Mouse (Mus musculus) frontal cortex, adult (tissue): ENCODE results near the gene Sema3b.
"Not testable (repeated sequence)": the region's sequence is repeated elsewhere in the genome, so short reads cannot be mapped to it uniquely, and the experiment has no call there.

Experiments used
- ATAC-seq: cut with Nextera tagmentation; 2 replicates; pipeline ENCODE4 v1.9.2; 2017; ENCODE audit warnings: mild to moderate bottlenecking, moderate library complexity, mixed read lengths; ENCODE audit not compliant: low TSS enrichment

Gene Sema3b

DNA sequence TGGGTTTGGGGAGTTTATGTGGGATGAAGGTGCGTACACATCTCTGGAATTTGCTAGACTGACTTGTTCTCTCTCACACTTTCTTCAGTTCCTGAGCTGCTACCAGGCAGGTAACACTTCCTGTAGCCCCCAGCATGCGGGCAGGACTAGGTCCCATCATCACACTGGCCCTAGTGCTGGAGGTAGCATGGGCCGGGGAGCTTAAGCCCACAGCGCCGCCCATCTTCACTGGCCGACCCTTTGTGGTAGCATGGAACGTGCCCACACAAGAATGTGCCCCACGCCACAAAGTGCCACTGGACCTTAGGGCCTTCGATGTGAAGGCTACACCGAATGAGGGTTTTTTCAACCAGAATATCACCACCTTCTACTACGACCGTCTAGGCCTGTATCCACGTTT is 39.0 kb downstream of the Sema3b start:
- ATAC-seq: no peak

DNA sequence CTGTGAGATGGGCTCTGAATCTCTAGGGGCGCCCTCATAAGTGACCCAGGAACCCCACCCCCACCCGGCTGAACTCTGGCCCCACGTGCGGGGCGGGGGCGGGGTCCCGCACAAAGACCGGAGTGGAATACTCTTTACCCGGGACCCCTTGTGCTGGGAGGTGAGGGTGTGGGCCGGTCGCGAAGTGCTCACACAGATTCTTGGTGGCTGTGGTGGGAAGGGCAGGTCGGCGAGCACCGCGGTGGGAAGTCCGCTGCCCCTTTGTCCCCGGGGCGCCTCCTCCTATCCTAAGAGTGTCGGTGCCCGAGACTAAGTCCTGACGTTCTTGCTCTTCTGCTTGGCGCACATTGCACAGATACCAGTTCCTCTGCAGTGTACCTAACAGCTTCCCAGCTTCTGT is 39.8 kb downstream of the Sema3b start:
- ATAC-seq: 0 out of 2 replicates have a peak, but pooled peaks have one; percentile 1

DNA sequence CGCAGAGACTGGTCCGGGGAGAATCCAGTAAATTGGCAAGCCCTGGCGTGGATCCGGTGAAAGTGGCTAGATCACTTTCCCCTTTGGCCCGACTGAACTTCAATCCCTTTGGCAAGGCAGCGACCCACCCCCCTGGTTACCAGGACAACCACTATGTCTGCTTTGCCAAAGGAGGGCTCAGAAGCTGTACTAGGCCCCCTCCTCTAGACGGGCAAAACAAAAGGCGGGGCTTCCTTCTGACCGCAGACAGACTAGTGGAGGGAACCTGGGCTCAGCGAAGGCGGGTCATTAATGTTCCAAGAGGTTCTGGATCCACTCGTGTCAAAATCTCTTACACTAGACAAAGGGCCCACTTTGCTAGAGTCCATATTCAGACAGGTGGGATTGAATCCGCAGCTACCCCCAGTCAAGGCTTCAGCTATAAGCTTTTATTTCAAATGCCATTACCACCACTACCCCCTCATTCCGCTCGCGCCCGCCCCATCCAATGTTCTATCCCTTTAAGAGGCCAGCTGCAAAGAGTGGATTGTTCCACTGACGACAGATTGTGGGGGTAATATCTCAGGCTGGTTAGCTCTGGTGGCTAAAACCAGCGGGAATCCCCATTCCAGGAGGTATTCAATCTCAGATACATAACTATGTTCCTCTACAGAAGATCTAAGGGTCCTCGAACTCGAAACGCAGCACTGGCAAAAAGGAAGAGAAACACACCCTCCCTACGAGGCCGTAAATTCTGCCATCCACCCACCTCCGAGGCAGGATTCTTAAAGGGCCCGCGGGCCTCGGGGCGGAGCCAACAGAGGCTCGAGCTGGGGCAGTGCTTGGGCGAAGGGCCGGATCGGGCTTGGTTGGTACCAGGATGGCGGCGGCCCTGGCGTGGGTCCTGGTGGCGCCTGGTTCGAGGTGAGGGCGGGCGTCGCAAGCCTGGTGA is 40.4 kb downstream of the Sema3b start:
- peak; percentile 77 for ATAC-seq

DNA sequence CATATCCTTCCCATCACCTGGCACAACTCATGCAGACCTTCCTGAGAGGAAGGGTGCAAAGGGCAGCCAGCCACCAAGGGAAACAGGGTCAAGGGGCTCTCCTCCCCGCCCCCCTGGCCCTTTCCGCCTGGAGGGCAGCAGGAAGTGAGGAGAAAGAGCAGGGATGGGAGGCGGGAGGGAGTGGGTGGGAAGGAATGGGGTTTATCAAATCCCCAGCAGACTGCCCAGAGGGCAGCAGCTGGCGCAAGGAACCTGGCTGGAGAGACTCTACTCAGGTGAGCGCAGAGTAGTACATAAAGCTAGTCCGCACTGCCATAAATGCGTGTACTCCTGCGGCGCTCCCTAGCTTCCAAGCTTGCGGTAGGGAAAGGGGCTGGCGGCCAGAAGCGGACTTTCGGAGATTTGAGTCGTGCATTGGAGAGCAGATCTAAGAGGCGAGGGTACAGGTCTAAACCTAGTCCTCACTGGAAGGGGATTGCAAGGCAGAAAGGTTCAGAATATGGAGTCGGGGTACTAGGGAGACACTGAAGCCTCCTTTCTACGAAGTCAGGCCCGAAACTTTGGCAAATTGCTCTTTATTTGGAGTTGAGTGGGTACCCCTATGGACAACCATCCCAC is 41.2 kb downstream of the Sema3b start, which contains the start of gene Hyal2:
Gene Hyal2 (plus strand): TSS at position 244 of the 618 bp plus-strand sequence.
- ATAC-seq: no peak

DNA sequence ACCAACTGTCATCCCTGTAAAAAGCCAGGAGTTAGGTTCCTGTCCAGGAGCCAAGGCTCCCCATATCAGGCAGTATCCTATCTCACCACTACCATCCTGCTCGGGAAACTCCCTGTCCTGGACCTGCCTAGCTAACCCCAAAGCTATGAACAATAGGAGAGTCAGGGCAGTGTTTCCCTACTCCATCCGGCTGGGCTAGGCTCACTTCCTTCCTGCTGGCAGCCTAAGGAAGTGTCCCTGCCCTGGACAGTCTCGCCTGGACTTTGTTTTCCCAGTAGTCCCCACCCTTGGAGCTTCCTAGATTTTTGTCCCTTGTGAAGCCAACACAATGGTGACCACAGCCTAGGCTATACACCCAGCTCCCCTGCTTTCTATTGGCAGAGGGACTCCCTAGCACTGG is 42.2 kb downstream of the Sema3b start:
- no peak for ATAC-seq

DNA sequence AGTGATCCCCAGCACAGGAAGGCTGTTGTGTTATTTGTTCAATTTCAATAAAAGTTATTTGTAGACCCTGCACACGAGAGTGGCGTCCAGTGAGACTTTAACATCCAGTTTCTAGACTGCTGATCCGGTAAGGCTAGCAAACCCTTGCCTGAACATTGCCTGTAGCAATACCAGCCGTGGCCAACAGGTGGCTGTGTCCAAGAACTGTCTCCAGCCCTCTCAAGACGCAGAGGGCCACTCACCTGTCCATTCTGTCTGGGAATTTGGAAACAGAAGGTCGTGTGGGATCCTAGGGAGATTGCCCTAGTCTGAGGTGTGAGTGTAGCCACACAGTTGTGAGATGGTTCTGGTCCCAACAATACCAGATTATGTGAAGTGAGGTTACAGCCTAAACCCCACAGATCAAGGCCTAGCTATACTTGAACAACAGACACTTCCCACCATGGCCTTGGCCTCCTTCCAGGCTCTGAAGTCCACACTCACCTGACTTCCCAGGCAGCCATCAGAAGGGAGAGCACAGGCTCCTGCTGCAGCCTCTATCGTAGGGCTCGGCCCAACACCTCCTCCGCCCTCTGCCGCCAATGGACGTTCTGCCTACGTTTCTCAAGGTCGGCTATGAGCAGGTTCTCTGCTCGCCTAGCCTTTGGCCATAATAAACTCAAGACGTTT is 42.9 kb downstream of the Sema3b start:
- ATAC-seq: no peak

DNA sequence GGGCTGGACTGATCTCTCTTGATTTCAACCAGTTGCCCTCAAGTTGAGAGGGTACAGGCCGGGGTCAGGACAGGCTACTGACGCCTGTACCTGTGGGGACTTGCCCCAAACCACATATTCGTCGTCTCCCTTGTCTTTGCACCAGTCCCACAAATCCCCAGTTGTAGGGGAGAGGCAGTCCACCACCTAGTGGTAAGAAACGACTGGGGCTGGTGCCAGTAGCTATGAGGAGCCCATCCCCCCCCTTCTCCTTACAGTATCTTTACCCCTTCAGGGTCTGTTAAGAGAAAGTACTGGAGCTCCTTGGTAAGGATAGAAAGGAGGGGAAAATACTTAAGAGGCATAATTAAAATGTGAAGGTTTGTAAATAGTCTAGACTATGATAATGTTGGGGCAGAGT is 43.5 kb downstream of the Sema3b start:
- not testable (repeated sequence) for ATAC-seq

DNA sequence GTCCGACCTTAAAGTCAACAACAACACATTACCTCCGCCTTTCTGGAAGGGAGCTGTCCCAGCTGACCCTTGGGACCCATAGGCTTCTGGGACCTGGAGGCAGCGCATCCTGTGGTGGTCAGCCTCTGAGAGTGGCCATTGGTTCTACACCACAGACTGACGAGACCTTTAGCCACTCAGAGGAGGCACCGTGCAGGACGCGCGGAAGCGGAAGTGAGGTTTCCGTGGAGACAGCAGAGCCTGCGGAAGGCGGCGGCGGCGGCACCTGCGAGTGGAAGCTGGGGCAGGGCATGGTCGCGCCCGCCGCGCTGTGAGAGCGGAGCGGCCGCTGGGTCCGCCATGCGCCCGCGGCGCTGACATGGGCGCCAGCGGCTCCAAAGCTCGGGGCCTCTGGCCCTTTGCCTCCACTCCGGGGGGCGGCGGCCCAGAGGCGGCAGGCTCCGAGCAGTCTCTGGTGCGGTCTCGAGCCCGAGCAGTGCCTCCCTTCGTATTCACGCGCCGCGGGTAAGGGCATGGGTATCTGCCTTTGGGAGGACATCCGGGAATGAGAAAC is 45.9 kb downstream of the Sema3b start, which contains the start of gene Tusc2:
Gene Tusc2 (plus strand): TSS at position 227 of the 553 bp plus-strand sequence.
- ATAC-seq: peak; percentile 96

DNA sequence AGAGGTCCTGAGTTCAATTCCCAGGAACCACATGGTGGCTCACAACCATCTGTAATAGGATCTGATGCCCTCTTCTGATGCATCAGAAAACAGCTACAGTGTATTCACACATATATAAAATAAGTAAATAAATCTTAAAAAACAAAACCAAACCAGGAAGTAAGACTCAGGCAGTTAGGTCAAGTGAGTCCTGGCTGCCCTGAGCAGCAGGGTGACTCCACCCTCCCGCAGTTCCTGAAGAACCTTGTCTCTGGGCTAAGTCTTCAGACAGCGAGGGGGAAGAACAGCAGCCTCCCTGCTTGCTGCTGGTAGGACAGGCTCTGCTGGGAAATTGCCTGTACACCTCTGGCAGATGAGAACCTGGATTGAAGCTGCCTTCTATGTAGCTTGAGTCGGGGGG is 52.7 kb downstream of the Sema3b start:
- ATAC-seq: no peak

DNA sequence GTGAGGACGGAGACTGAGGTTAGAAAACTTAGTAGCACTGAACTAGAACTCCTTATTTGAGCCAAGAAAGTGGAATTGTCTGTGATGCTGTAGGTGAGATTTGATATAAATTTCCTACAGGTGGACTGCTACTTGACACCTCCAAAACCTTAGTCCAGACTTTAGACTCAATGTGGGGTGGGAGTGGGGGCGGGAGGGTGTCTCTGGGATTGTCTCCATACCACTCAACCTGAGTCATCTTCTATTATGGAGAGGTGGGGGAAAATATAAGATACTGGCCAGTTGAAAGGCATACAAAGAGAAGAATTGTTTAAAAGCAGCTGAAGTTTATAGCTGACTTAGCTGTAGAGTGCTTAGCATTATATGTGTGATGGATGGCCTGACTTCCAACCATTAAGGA is 53.3 kb downstream of the Sema3b start:
- ATAC-seq: no peak

DNA sequence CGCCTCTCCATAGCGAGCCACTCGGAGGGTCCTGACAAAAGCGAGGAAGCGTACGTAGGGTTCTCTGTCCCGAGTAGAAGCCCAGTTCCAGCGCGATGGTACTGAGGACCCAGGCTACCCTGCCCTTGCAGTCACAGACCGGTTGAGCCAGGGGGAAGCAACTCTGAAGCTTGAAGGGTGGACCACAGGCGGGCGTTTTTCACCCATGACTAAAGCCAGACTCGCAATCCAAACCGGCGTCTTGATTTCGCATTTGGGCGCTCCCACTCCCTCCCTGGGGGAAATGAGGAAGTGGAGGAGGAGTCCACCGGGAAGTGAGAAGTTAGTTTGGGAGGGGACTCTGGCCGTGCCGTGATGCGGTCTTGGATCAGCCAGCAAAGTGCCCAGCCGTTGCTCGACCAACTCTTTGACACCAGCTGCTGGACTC is 54.0 kb downstream of the Sema3b start:
- ATAC-seq: no peak

DNA sequence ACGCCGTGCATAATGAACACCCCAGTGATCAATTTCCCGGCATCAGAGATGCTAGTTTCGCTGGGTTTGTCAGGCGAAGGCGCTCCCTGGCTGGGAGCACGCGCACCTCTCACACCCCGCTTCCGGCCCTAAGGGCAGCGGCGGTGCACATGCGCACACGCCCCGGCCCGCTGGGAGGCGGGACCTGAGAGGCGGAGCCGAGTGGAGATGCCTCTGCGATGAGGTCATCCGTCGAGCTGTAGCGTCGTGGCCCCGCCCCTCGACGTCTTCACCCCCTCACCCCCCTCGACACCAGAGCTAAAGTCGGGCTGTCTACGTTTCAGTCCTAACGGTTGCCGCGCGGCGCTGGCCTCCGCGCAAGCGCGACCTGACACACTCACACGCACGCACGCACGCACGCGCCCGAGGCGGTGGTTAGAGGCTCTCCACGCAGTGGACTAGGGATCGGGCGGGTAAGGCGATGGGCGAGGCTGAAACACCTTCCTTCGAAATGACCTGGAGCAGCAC is 54.7 kb downstream of the Sema3b start:
- ATAC-seq: peak; percentile 85

DNA sequence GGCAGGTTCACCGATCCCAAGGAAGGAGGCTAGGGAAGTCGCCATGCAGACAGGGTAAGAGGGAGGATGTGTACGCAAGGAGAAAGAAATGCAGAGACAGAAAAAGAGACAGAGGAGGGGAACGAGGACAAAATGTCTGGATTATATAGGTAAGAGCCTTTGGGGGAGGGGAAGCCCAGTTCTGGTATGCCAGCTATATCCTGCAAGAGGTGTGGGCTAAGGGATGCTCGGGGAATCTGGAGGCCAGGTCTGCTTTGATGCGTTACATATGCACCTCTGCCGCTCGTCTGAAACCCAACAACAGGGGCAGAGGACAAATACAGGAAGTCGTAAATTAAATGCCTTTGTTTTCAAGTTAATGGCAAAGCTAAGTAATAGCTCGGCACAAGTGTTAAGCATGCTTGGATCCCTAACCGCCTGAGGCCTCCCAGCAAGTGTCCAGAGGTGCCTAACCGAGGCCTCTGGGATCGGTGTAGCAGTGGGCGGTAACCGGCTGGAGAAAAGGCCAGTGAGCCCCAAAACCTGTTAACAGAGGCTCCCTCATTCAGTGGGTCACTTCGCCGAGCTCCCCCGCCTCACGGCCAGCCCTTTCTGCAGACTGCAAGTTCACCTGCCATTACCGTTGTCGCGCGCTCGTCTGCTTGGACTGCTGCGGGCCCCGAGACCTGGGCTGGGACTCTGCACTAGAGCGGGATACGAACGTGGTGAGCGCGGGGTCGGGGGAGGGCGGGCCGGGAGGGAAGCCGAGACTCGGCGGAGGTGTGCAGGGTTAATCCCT is 55.3 kb downstream of the Sema3b start:
- ATAC-seq: peak; percentile 15; the same call in 1 of the 2 replicates

DNA sequence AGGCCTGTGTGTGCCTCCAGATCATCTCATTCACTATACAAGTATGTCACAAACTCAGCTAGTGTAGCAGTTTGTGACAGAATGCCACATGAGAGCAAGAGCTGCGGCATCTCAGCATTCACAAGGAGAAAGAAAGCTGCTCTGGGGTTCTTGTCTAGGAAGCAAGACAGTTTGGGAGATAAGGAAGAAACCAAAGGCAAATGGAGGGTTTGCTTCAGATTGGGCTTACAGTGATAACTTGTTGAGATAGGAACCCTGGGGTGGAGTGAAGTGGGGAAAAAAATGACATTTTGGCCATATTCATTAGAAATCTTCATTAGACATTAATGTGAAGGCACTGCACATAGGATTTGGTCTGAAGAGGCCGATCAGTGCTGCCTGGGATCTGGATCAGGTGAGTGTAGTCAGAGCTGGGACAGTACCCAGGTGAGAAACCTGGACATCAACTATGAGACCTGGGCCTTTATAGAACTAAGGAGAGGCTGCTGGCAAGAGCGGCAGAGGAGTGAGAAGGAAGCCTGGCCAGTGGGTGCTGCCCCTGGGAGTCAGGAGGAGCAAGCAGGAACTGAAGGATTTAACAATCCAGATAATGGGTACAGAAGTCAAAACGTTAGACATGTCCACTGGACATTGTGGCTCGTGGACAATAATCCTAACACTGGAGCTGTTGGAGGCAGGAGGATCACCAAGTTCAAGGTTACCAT is 56.2 kb downstream of the Sema3b start:
- no peak for ATAC-seq

DNA sequence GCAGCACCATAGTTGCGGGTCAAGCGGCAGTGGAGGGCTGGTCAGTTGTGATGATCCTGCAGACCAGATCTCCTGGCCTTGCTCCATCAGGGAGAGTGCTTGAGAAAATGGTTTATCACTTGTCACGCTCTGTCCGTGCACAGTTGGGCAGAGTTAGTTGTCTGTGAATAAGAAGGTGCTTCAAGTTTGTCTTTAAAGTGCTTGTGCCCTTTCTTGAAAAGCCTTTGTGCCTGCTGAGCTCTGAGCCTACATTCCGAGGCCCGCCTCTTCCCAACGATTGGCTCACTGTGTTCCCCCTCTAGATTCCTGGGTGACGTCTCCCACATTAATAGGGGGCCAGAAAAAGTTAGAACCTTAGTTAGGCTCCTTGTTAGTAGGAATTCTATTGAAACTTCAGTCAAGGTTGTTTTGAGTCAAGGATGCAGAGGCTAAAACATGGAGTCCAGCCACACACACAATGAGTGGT is 57.1 kb downstream of the Sema3b start:
- no peak for ATAC-seq

DNA sequence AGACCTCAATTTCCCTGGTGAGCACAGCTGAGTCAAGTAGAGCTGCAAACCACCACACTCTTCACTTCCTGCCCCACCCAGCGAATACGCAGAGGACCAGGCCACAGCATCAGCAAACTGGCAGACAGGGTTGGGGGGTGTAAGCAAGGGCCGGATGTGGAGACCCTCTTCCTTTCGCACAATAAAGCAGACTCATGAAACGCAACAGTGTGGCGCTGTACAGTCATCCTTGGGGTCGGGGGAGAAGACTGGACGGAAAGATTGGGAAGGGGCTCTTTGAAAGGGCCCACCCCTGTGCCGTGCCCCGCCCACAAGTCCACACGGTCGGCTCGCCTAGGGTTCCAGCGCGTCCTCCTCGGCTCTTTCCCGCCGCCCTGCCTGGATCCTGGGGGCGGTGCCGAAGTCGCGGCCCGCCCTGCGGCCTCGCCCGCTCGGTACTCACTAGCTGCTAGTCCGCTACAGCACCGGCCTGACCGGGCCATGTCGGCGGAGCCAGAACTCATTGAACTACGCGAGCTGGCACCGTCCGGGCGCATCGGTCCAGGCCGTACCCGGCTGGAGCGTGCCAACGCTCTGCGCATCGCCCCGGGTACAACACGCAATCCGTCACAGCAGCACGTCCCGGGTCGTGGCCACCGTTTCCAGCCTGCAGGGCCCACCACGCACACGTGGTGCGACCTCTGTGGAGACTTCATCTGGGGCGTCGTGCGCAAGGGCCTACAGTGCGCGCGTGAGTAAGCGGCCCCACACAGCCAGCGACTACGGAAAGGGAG is 57.7 kb downstream of the Sema3b start, which contains the start of gene Rassf1:
Gene Rassf1 (plus strand): TSS at position 439 of the 773 bp plus-strand sequence.
- ATAC-seq: no peak

DNA sequence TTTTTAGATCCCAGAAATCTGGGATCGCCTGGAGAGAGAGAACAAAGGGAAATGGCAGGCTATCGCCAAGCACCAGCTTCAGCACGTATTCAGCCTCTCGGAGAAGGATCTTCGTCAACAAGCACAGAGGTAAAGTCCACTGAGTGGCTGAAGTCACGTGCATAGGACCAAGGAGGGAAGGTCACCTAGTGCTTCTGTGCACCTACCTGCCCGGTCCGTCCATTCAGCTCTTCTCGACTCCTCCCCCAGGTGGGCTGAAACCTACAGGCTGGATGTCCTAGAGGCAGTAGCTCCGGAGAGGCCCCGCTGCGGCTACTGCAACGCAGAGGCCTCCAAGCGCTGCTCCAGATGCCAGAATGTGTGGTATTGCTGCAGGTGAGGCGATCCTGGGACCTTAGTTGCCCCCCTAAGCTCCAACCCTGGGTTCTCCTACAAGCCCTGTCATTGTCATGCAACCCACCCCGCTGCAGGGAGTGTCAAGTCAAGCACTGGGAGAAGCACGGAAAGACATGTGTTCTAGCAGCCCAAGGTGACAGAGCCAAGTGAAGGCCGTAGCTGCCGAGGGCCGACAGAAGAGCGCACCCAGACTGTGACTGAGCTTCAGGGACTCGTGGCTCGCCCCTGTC is 58.4 kb downstream of the Sema3b start:
- no peak for ATAC-seq

DNA sequence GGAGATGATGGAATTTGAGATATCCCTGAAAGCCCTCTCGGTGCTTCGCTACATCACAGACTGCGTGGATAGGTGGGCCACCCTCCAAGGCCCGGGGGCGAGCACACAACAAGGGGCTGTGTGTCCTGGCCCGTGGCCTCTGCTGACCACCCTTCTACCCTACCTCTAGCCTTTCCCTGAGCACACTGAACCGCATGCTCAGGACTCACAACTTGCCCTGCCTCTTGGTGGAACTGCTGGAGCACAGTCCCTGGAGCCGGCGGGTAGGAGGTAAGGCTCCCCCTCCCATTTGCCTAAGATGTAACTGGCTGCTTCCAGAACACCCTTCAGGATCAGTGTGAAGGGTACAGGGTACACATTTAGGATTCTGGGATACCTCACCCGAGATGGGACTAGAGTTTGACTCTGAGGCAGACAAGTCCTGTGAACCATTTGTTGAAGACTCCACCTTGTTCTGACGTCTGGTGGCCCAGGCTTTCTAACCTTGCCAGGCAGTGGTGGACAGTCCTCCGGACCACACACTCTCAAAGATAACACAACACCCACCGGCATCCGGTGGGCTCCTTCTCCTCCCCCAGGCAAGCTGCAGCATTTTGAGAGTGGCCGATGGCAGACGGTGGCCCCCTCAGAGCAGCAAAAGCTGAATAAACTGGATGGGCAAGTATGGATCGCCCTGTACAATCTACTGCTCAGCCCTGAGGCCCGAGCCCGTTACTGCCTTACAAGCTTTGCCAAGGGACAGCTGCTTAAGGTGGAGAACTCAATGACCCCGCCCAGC is 59.5 kb downstream of the Sema3b start:
- no peak for ATAC-seq
